Mouse (Mus musculus) limb, embryonic 11.5 days (tissue): Measurements from ENCODE around the gene Nup85. TPM values are rescaled to one million over a fixed set of nuclear protein-coding genes. Genes with fewer than 3 reads are reported as not detected.

Source experiments
- ATAC-seq: fragments of 200-750 bp; cut with Nextera tagmentation; 2 replicates; pipeline ENCODE4 v1.8.0; 2017; ENCODE audit warnings: low read depth; ENCODE audit not compliant: insufficient number of reproducible peaks, low FRiP score, low TSS enrichment
- DNase-seq: peaks from one replicate; pipeline ENCODE4 v3.0.0-alpha.2; 2015; ENCODE audit warnings: low spot score
- H3K27ac ChIP-seq: fragments of 300-500 bp; sonication (generic); replicated peaks from 2 replicates; pipeline ENCODE4 v1.5.1; 2014; ENCODE audit warnings: low read depth, mild to moderate bottlenecking, low read length
- H3K27me3 ChIP-seq: fragments of 300-500 bp; sonication (generic); 2 replicates; pipeline ENCODE4 v1.6.1; 2014; ENCODE audit warnings: mild to moderate bottlenecking, low read length, mixed read lengths; ENCODE audit not compliant: control insufficient read depth, insufficient read depth
- H3K36me3 ChIP-seq: fragments of 300-500 bp; sonication (generic); 2 replicates; pipeline ENCODE4 v1.6.1; 2014; ENCODE audit warnings: mild to moderate bottlenecking, low read length, moderate library complexity, mixed read lengths; ENCODE audit not compliant: control insufficient read depth, insufficient read depth
- H3K4me1 ChIP-seq: fragments of 300-500 bp; sonication (generic); 2 replicates; pipeline ENCODE4 v1.6.1; 2014; ENCODE audit warnings: low read length, mixed read lengths; ENCODE audit not compliant: control insufficient read depth, insufficient read depth
- H3K4me2 ChIP-seq: fragments of 300-500 bp; sonication (generic); 2 replicates; pipeline ENCODE4 v1.6.1; 2014; ENCODE audit warnings: low read depth, mild to moderate bottlenecking, moderate library complexity; ENCODE audit not compliant: severe bottlenecking
- H3K4me3 ChIP-seq: fragments of 300-500 bp; sonication (generic); 2 replicates; pipeline ENCODE4 v1.5.1; 2014; ENCODE audit warnings: low read depth, low read length
- H3K9ac ChIP-seq: fragments of 300-500 bp; sonication (generic); 2 replicates; pipeline ENCODE4 v1.6.1; 2014; ENCODE audit warnings: mild to moderate bottlenecking, low read length
- H3K9me3 ChIP-seq: fragments of 300-500 bp; sonication (generic); 2 replicates; pipeline ENCODE4 v1.6.1; 2016; ENCODE audit warnings: low read length; ENCODE audit not compliant: control insufficient read depth
- WGBS: fragments of 180-500 bp; shearing (Covaris S2); extraction: QIAGEN DNeasy Blood & Tissue Kit; methylation state at CpG from one replicate; pipeline ENCODE4 v1.1.7; 2014; 5-methylcytosine and 5-hydroxymethylcytosine counted together
- polyA plus RNA-seq: library from polyadenylated mRNA; unstranded; fragments of >200 nt; fragmentation: Nextera tagmentation; extraction: Ambion mirVana; gene quantifications from 2 replicates; pipeline ENCODE4 v1.2.1, GENCODE M21; 2014

Nup85 gene
- polyA plus RNA-seq, 1 experiment from 2014 or later: 220 TPM

- Histone ChIP-seq H3K36me3 (peaks cover 19% of the 10 kb centered on the region), H3K4me1 (peaks cover 7% of the 10 kb centered on the region; the same call in 1 of the 2 replicates), H3K9me3 (no peaks in the 10 kb centered on the region), H3K27me3 (no peaks in the 10 kb centered on the region), H3K27ac (peak within 1 kb of the TSS; percentile 68), H3K4me3 (peak within 1 kb of the TSS; percentile 58), H3K9ac (peak within 1 kb of the TSS; percentile 64), H3K4me2 (peak within 1 kb of the TSS; percentile 83)
- DNase-seq: peak; percentile 92
- ATAC-seq: peak; percentile 77
- WGBS: under 1% methylated on average over 67 of the region's 80 CpGs
Observed at GRCm38 (mm10) chr11:115612410-115613137, 48.3 kb downstream of the Nup85 start, which contains the start of gene Mif4gd. TSS of gene Mif4gd (minus strand) at chr11:115612969.

GRCm38 (mm10) chr11:115613138-115613945 is 49.1 kb downstream of the Nup85 start:
- Histone ChIP-seq H3K27ac (peak overlapping the region; percentile 26; the same call in 1 of the 2 replicates), H3K9ac (peak overlapping the region; percentile 64), H3K27me3 (no peaks in the 10 kb centered on the region), H3K9me3 (no peaks in the 10 kb centered on the region), H3K4me2 (peak overlapping the region; percentile 83), H3K36me3 (peaks cover 13% of the 10 kb centered on the region), H3K4me1 (peaks cover 7% of the 10 kb centered on the region; the same call in 1 of the 2 replicates), H3K4me3 (peak overlapping the region; percentile 58)
- under 1% methylated on average over 16 of the region's 16 CpGs for WGBS
- DNase-seq (peak; percentile 30), ATAC-seq (no peak)

DNA sequence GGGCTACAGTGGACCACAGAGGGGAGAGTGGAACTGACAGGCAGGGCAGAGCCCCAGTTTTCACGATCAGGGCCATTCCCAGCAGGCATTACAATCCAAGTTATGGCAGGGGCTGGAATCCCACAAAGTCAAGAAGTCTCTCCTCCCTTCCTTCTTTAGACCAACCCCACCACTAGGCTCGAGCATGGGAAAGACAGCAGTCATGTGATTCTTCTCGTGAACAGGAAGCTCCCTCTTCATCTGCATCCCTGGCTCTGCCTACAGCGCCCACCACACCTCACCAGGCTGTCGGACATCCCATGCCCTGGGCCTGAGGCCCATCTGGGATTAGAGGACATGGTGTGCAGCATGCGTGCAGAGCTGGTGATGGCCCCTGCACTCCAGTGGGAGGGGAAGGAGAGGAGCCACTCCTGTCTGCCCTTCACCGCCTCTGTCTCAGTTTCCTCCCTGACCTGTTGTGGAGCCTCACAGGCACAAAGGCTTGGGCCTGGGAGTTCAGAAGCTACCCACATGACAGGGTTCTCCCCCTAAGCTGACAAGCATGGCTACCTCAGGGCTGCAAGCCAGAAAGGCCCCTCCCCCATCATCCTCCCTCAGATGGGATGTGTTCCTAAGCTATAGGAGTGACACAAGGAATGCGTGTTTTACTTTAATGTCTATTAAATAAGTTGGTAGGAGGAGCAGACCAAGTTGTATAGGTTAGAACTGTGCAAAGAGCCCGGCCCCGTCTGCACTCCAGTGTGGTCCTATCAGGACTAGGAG is 50.3 kb downstream of the Nup85 start:
- H3K4me1 ChIP-seq: peaks cover 7% of the 10 kb centered on the region; the same call in 1 of the 2 replicates
- DNase-seq (no peak), ATAC-seq (no peak)
- no peak overlapping the region for H3K27ac ChIP-seq
- H3K27me3 ChIP-seq: no peaks in the 10 kb centered on the region
- H3K4me3 ChIP-seq: no peak overlapping the region
- H3K36me3 ChIP-seq: peaks cover 3% of the 10 kb centered on the region; the same call in 1 of the 2 replicates
- no peak overlapping the region for H3K9ac ChIP-seq
- no peaks in the 10 kb centered on the region for H3K9me3 ChIP-seq
- WGBS: 87% methylated on average over 10 of the region's 10 CpGs
- H3K4me2 ChIP-seq: no peak overlapping the region

GRCm38 (mm10) chr11:115615108-115615825 is 51.0 kb downstream of the Nup85 start:
- no peak overlapping the region for H3K4me3 ChIP-seq
- H3K9ac ChIP-seq: no peak overlapping the region
- peaks cover 7% of the 10 kb centered on the region; the same call in 1 of the 2 replicates for H3K4me1 ChIP-seq
- ATAC-seq (no peak), DNase-seq (no peak)
- WGBS: 87% methylated on average over 15 of the region's 15 CpGs
- no peak overlapping the region for H3K4me2 ChIP-seq
- no peak overlapping the region for H3K27ac ChIP-seq
- H3K27me3 ChIP-seq: no peaks in the 10 kb centered on the region
- H3K36me3 ChIP-seq: peaks cover 3% of the 10 kb centered on the region; the same call in 1 of the 2 replicates
- no peaks in the 10 kb centered on the region for H3K9me3 ChIP-seq

- Histone ChIP-seq H3K4me1 (peaks cover 7% of the 10 kb centered on the region; the same call in 1 of the 2 replicates), H3K4me3 (no peak overlapping the region), H3K27me3 (no peaks in the 10 kb centered on the region), H3K36me3 (peaks cover 3% of the 10 kb centered on the region; the same call in 1 of the 2 replicates), H3K9me3 (no peaks in the 10 kb centered on the region), H3K27ac (no peak overlapping the region), H3K9ac (no peak overlapping the region), H3K4me2 (no peak overlapping the region)
- DNase-seq (no peak), ATAC-seq (no peak)
- whole genome bisulfite sequencing: 83% methylated on average over 6 of the region's 6 CpGs
Observed at GRCm38 (mm10) chr11:115615875-115616274, 51.6 kb downstream of the Nup85 start.

GRCm38 (mm10) chr11:115616371-115616770 is 52.1 kb downstream of the Nup85 start:
- Histone ChIP-seq H3K27me3 (no peaks in the 10 kb centered on the region), H3K4me1 (peaks cover 7% of the 10 kb centered on the region; the same call in 1 of the 2 replicates), H3K9ac (no peak overlapping the region), H3K4me2 (no peak overlapping the region), H3K9me3 (no peaks in the 10 kb centered on the region), H3K4me3 (no peak overlapping the region), H3K27ac (no peak overlapping the region), H3K36me3 (peaks cover 3% of the 10 kb centered on the region; the same call in 1 of the 2 replicates)
- 86% methylated on average over 7 of the region's 7 CpGs for WGBS
- ATAC-seq (no peak), DNase-seq (no peak)

GRCm38 (mm10) chr11:115616893-115617292 is 52.7 kb downstream of the Nup85 start:
- H3K9ac ChIP-seq: no peak overlapping the region
- H3K27me3 ChIP-seq: no peaks in the 10 kb centered on the region
- no peak overlapping the region for H3K27ac ChIP-seq
- no peak overlapping the region for H3K4me2 ChIP-seq
- no peak for DNase-seq
- no peak for ATAC-seq
- no peaks in the 10 kb centered on the region for H3K9me3 ChIP-seq
- WGBS: 82% methylated on average over 6 of the region's 6 CpGs
- H3K36me3 ChIP-seq: peaks cover 3% of the 10 kb centered on the region; the same call in 1 of the 2 replicates
- H3K4me3 ChIP-seq: no peak overlapping the region
- peaks cover 3% of the 10 kb centered on the region; the same call in 1 of the 2 replicates for H3K4me1 ChIP-seq
